Mouse (Mus musculus) heart, embryonic 13.5 days (tissue): ENCODE measurements around the gene Rcor1. TPM values are rescaled to one million over a fixed set of nuclear protein-coding genes. Genes with fewer than 3 reads are reported as not detected.

Experiments used
- polyA plus RNA-seq: library from polyadenylated mRNA; unstranded; fragments of >200 nt; fragmentation: Nextera tagmentation; extraction: Ambion mirVana; gene quantifications from 2 replicates; pipeline ENCODE4 v1.2.1, GENCODE M21; 2015

The Rcor1 gene
- polyA plus RNA-seq, 1 experiment from 2014 or later = 5.4 TPM

Other genes starting within 250 kb of the Rcor1 start
- gene Mok, start 198.4 kb upstream of the Rcor1 start, polyA plus RNA-seq = 2.7 and 3.5 TPM in 2 replicates
- gene Zfp839, start 189.1 kb upstream of the Rcor1 start, polyA plus RNA-seq = 4.1 and 4.3 TPM in 2 replicates
- 59.8 and 66.2 TPM in 2 replicates for gene Cinp, start 150.2 kb upstream of the Rcor1 start, polyA plus RNA-seq
- 2.2 and 2.9 TPM in 2 replicates for gene Tecpr2, start 150.1 kb upstream of the Rcor1 start, polyA plus RNA-seq
- gene Ankrd9, start 60.3 kb upstream of the Rcor1 start, polyA plus RNA-seq = 13.5 and 13.7 TPM in 2 replicates
- 6.0 TPM in 2 replicates for gene Traf3, start 127.0 kb downstream of the Rcor1 start, polyA plus RNA-seq
- not detected in 2 replicates for gene 4930595D18Rik, start 145.1 kb downstream of the Rcor1 start, polyA plus RNA-seq
- 2.9 and 3.4 TPM in 2 replicates for gene Amn, start 231.7 kb downstream of the Rcor1 start, polyA plus RNA-seq